Mouse (Mus musculus) heart, postnatal 0 days (tissue): ENCODE measurements around the gene 1700019D03Rik. TPM values are rescaled to one million over a fixed set of nuclear protein-coding genes. Genes with fewer than 3 reads are reported as not detected.

Experiments used
- ATAC-seq: fragments of 200-750 bp; cut with Nextera tagmentation; 2 replicates; pipeline ENCODE4 v1.8.0; 2017; ENCODE audit warnings: low read depth, moderate number of reproducible peaks, moderate library complexity; ENCODE audit not compliant: insufficient read depth
- DNase-seq: peaks from one replicate; pipeline ENCODE4 v3.0.0-alpha.2; 2016; ENCODE audit warnings: low spot score
- H3K27ac ChIP-seq: fragments of 300-500 bp; sonication (generic); 2 replicates; pipeline ENCODE4 v1.5.1; 2014; ENCODE audit warnings: low read depth, mild to moderate bottlenecking
- H3K27me3 ChIP-seq: fragments of 300-500 bp; sonication (generic); 2 replicates; pipeline ENCODE4 v1.6.1; 2014; ENCODE audit warnings: low read length, mixed read lengths; ENCODE audit not compliant: control insufficient read depth, insufficient read depth
- H3K36me3 ChIP-seq: fragments of 300-500 bp; sonication (generic); replicated peaks from 2 replicates; pipeline ENCODE4 v1.6.1; 2014; ENCODE audit warnings: low read length, mixed read lengths; ENCODE audit not compliant: control insufficient read depth, insufficient read depth
- H3K4me1 ChIP-seq: fragments of 300-500 bp; sonication (generic); 2 replicates; pipeline ENCODE4 v1.6.1; 2014; ENCODE audit warnings: antibody characterized with exemption; ENCODE audit not compliant: control insufficient read depth, insufficient read depth
- H3K4me2 ChIP-seq: fragments of 300-500 bp; sonication (generic); 2 replicates; pipeline ENCODE4 v1.6.1; 2014; ENCODE audit warnings: low read depth, mild to moderate bottlenecking, low read length, moderate library complexity
- H3K4me3 ChIP-seq: fragments of 300-500 bp; sonication (generic); 2 replicates; pipeline ENCODE4 v1.5.1; 2014; ENCODE audit warnings: low read depth, low read length
- H3K9ac ChIP-seq: fragments of 300-500 bp; sonication (generic); replicated peaks from 2 replicates; pipeline ENCODE4 v1.6.1; 2014; ENCODE audit warnings: low read depth, low read length, mixed read lengths
- H3K9me3 ChIP-seq: fragments of 300-500 bp; sonication (generic); replicated peaks from 2 replicates; pipeline ENCODE4 v1.6.1; 2016; ENCODE audit warnings: low read length; ENCODE audit not compliant: control insufficient read depth
- CTCF ChIP-seq: IDR thresholded peaks from 2 replicates; pipeline ENCODE4 v1.5.1; 2016; ENCODE audit warnings: antibody characterized with exemption, control low read depth, low read depth
- EP300 ChIP-seq: IDR thresholded peaks from 2 replicates; pipeline ENCODE4 v1.6.1; 2016; ENCODE audit warnings: antibody characterized with exemption, low read depth
- WGBS: fragments of 180-500 bp; shearing (Covaris S2); extraction: QIAGEN DNeasy Blood & Tissue Kit; methylation state at CpG from one replicate; pipeline ENCODE4 v1.1.7; 2014; 5-methylcytosine and 5-hydroxymethylcytosine counted together
- polyA plus RNA-seq: library from polyadenylated mRNA; unstranded; fragments of >200 nt; fragmentation: Nextera tagmentation; extraction: Ambion mirVana; gene quantifications from 2 replicates; pipeline ENCODE4 v1.2.1, GENCODE M21; 2015
- total RNA-seq: library from RNA; depleted of rRNA; stranded (reverse); fragments of >200 nt; gene quantifications from 2 replicates; pipeline ENCODE4 v1.2.3, GENCODE M21; 2014; ENCODE audit warnings: low replicate concordance

The 1700019D03Rik gene
- total and polyA plus RNA-seq, 2 experiments from 2014 or later, result 0.44 TPM; not detected in 1

DNA sequence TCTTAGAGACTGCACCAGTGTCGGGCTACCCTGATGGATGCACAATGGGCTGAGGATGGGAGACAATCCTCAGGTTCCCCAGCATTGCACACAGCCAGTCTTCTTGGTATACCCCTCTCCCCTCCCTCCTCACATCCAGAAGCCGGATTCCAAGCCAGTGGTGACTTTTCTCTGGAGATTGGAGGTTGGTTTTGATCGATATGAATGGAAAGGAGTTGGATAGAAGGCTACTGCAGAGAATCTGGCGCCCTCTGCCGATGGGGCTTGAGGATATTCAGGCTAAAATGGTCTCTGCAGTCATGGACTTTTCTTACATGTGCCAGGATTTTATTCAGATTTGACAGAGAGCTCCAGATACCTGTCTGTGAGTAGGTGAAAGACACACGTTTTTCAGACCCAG, 64.9 kb downstream of the 1700019D03Rik start:
- H3K27ac ChIP-seq, result no peak overlapping the region
- H3K27me3 ChIP-seq, result 0 out of 2 replicates have a peak, but pooled peaks cover 4% of the 10 kb centered on the region
- H3K36me3 ChIP-seq, result no peaks in the 10 kb centered on the region
- DNase-seq (no peak), ATAC-seq (no peak)
- WGBS, result 33% methylated on average over 6 of the region's 6 CpGs
- H3K9ac ChIP-seq, result no peak overlapping the region
- TF ChIP-seq CTCF (peak; percentile 53), EP300 (no peak)
- no peak overlapping the region for H3K4me2 ChIP-seq
- H3K4me1 ChIP-seq, result peaks cover 4% of the 10 kb centered on the region; the same call in 1 of the 2 replicates
- no peak overlapping the region for H3K4me3 ChIP-seq
- H3K9me3 ChIP-seq, result no peaks in the 10 kb centered on the region

- 81% methylated on average over 2 of the region's 2 CpGs for WGBS
- Histone ChIP-seq H3K4me3 (no peak overlapping the region), H3K4me2 (no peak overlapping the region), H3K36me3 (no peaks in the 10 kb centered on the region), H3K9ac (no peak overlapping the region), H3K27ac (no peak overlapping the region), H3K9me3 (no peaks in the 10 kb centered on the region), H3K4me1 (peaks cover 4% of the 10 kb centered on the region; the same call in 1 of the 2 replicates), H3K27me3 (0 out of 2 replicates have a peak, but pooled peaks cover 4% of the 10 kb centered on the region)
- ATAC-seq (no peak), DNase-seq (no peak)
- TF ChIP-seq EP300, result no peak
- TF ChIP-seq CTCF, result no peak
These were observed 65.5 kb downstream of the 1700019D03Rik start for GRCm38 (mm10) chr1:52954456-52954855.

- Histone ChIP-seq H3K4me2 (peak overlapping the region; percentile 81; the same call in 1 of the 2 replicates), H3K4me1 (peaks cover 4% of the 10 kb centered on the region; the same call in 1 of the 2 replicates), H3K9ac (no peak overlapping the region), H3K27ac (no peak overlapping the region), H3K4me3 (no peak overlapping the region), H3K9me3 (no peaks in the 10 kb centered on the region), H3K27me3 (0 out of 2 replicates have a peak, but pooled peaks cover 4% of the 10 kb centered on the region), H3K36me3 (no peaks in the 10 kb centered on the region)
- TF ChIP-seq CTCF, result no peak
- TF ChIP-seq EP300, result no peak
- DNase-seq, result no peak
- 40% methylated on average over 4 of the region's 4 CpGs for WGBS
- no peak for ATAC-seq
These were observed 66.4 kb downstream of the 1700019D03Rik start for GRCm38 (mm10) chr1:52953548-52953947.

DNA sequence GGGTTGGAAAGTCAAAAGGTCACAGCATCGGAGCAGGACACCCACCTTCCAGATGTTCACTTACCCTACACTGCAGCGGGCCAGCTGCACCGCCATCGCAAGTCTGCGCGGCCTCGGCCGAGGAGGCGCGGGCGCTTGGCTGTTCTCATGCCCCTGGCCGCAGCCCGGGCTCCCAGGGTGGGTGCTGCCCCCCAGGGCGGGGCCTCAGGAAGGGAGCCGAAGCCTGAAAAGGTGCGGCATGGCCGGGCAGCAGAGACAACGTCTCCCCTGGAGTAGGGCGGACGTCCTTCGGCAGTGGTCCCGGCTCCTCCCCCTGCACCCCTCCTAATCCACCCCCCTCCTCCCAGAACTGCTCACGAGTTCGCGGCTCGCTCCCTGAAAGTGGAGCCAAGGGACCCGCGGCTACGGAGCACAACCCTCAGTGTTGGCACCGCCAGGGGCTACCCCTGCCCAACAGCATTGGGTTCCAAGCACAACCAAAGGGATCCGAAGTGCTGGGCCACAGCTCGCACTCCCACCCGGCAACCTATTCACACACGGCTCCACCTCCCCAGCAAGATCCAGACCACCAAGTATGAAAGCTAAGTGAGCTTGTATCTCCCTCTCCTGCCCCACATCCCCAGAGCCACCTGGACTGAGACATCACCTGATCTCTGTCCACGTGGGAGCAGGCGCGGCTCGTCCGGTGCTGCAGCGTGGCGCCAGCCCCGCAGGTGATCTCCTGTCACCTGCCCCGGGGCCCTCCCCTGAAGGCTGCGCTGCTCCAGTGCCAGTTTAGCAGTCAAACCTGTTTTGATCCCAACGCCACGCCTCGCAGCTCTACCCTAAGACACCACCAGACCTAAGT, 67.2 kb downstream of the 1700019D03Rik start:
- Histone ChIP-seq H3K4me3 (peak overlapping the region; percentile 48), H3K27me3 (0 out of 2 replicates have a peak, but pooled peaks cover 4% of the 10 kb centered on the region), H3K4me2 (peak overlapping the region; percentile 81), H3K4me1 (peaks cover 4% of the 10 kb centered on the region; the same call in 1 of the 2 replicates), H3K9me3 (no peaks in the 10 kb centered on the region), H3K36me3 (no peaks in the 10 kb centered on the region), H3K9ac (peak overlapping the region; percentile 9; the same call in 1 of the 2 replicates), H3K27ac (no peak overlapping the region)
- WGBS, result 1% methylated on average over 47 of the region's 47 CpGs
- ATAC-seq, result peak; percentile 36
- TF ChIP-seq EP300 (no peak), CTCF (no peak)
- no peak for DNase-seq

GRCm38 (mm10) chr1:52952143-52952542, 67.8 kb downstream of the 1700019D03Rik start:
- DNase-seq (peak; percentile 13), ATAC-seq (no peak)
- Histone ChIP-seq H3K27ac (no peak overlapping the region), H3K27me3 (0 out of 2 replicates have a peak, but pooled peaks cover 4% of the 10 kb centered on the region), H3K4me1 (peaks cover 4% of the 10 kb centered on the region; the same call in 1 of the 2 replicates), H3K9me3 (no peaks in the 10 kb centered on the region), H3K4me3 (peak overlapping the region; percentile 48), H3K36me3 (no peaks in the 10 kb centered on the region), H3K9ac (no peak overlapping the region), H3K4me2 (peak overlapping the region; percentile 81)
- WGBS, result 9% methylated on average over 5 of the region's 5 CpGs
- TF ChIP-seq CTCF (no peak), EP300 (no peak)
